Mouse (Mus musculus): ENCODE measurements at regions not wholly inside any gene's neighbourhood (a gene's known extent, or its start where the extent isn't known, plus 50 kb on each side); places are given as distances from the start of the nearest gene placed in this dataset.

GRCm38 (mm10) chr2:75559920-75560319, 99.1 kb upstream of the Hnrnpa3 start:
- no peak for ATAC-seq
- Histone ChIP-seq H3K4me2 (ENCODE audit: low read length) (no peak overlapping the region), H3K4me3 (replicated peaks; ENCODE audit: low read length) (no peak overlapping the region), H3K9me3 (ENCODE audit: control insufficient read depth, low read length) (no peaks in the 10 kb centered on the region), H3K27ac (ENCODE audit: low read length) (no peak overlapping the region), H3K4me1 (replicated peaks; ENCODE audit: control insufficient read depth, insufficient read depth, low read length) (0 out of 2 replicates have a peak, but pooled peaks cover 3% of the 10 kb centered on the region), H3K9ac (replicated peaks; ENCODE audit: low read depth, low read length) (no peak overlapping the region), H3K27me3 (replicated peaks; ENCODE audit: control insufficient read depth, insufficient read depth, low read length) (no peaks in the 10 kb centered on the region), H3K36me3 (ENCODE audit: control insufficient read depth, insufficient read depth) (no peaks in the 10 kb centered on the region)
- WGBS = 43% methylated on average over 6 of the region's 6 CpGs

- H3K4me2 ChIP-seq (ENCODE audit: low read length) = no peak overlapping the region
- H3K4me3 ChIP-seq (replicated peaks; ENCODE audit: low read length) = no peak overlapping the region
- H3K36me3 ChIP-seq (ENCODE audit: control insufficient read depth, insufficient read depth) = no peaks in the 10 kb centered on the region
- no peaks in the 10 kb centered on the region for H3K27me3 ChIP-seq (replicated peaks; ENCODE audit: control insufficient read depth, insufficient read depth, low read length)
- no peaks in the 10 kb centered on the region for H3K9me3 ChIP-seq (ENCODE audit: control insufficient read depth, low read length)
- no peak for ATAC-seq
- H3K27ac ChIP-seq (ENCODE audit: low read length) = no peak overlapping the region
- H3K9ac ChIP-seq (replicated peaks; ENCODE audit: low read depth, low read length) = no peak overlapping the region
- WGBS = 77% methylated on average over 9 of the region's 9 CpGs
- H3K4me1 ChIP-seq (replicated peaks; ENCODE audit: control insufficient read depth, insufficient read depth, low read length) = 0 out of 2 replicates have a peak, but pooled peaks cover 3% of the 10 kb centered on the region
These were observed 95.7 kb upstream of the Hnrnpa3 start for GRCm38 (mm10) chr2:75563253-75563913.

GRCm38 (mm10) chr2:75564809-75565208, 94.3 kb upstream of the Hnrnpa3 start:
- no peaks in the 10 kb centered on the region for H3K27me3 ChIP-seq (replicated peaks; ENCODE audit: control insufficient read depth, insufficient read depth, low read length)
- H3K36me3 ChIP-seq (ENCODE audit: control insufficient read depth, insufficient read depth) = no peaks in the 10 kb centered on the region
- H3K9ac ChIP-seq (replicated peaks; ENCODE audit: low read depth, low read length) = no peak overlapping the region
- 22% methylated on average over 5 of the region's 5 CpGs for WGBS
- H3K27ac ChIP-seq (ENCODE audit: low read length) = no peak overlapping the region
- H3K4me3 ChIP-seq (replicated peaks; ENCODE audit: low read length) = no peak overlapping the region
- no peak overlapping the region for H3K4me2 ChIP-seq (ENCODE audit: low read length)
- no peaks in the 10 kb centered on the region for H3K9me3 ChIP-seq (ENCODE audit: control insufficient read depth, low read length)
- 0 out of 2 replicates have a peak, but pooled peaks cover 2% of the 10 kb centered on the region for H3K4me1 ChIP-seq (replicated peaks; ENCODE audit: control insufficient read depth, insufficient read depth, low read length)
- ATAC-seq = no peak

- no peak for ATAC-seq
- H3K9ac ChIP-seq (replicated peaks; ENCODE audit: low read depth, low read length) = no peak overlapping the region
- WGBS = 91% methylated on average over 4 of the region's 4 CpGs
These were observed 91.9 kb upstream of the Hnrnpa3 start for GRCm38 (mm10) chr2:75567131-75567530.

GRCm38 (mm10) chr2:75569756-75570155, 89.3 kb upstream of the Hnrnpa3 start:
- no peak for ATAC-seq
- H3K4me1 ChIP-seq (replicated peaks; ENCODE audit: control insufficient read depth, insufficient read depth, low read length) = no peaks in the 10 kb centered on the region
- no peak overlapping the region for H3K4me2 ChIP-seq (ENCODE audit: low read length)
- 90% methylated on average over 6 of the region's 6 CpGs for whole genome bisulfite sequencing
- no peak overlapping the region for H3K4me3 ChIP-seq (replicated peaks; ENCODE audit: low read length)
- H3K27me3 ChIP-seq (replicated peaks; ENCODE audit: control insufficient read depth, insufficient read depth, low read length) = no peaks in the 10 kb centered on the region
- no peaks in the 10 kb centered on the region for H3K36me3 ChIP-seq (ENCODE audit: control insufficient read depth, insufficient read depth)
- H3K9ac ChIP-seq (replicated peaks; ENCODE audit: low read depth, low read length) = no peak overlapping the region
- H3K27ac ChIP-seq (ENCODE audit: low read length) = no peak overlapping the region
- no peaks in the 10 kb centered on the region for H3K9me3 ChIP-seq (ENCODE audit: control insufficient read depth, low read length)

More at GRCm38 (mm10) chr2:75567131-75567530, 91.9 kb upstream of the Hnrnpa3 start:
- no peak overlapping the region for H3K4me2 ChIP-seq (ENCODE audit: low read length)
- H3K36me3 ChIP-seq (ENCODE audit: control insufficient read depth, insufficient read depth) = no peaks in the 10 kb centered on the region
- H3K4me3 ChIP-seq (replicated peaks; ENCODE audit: low read length) = no peak overlapping the region
- H3K4me1 ChIP-seq (replicated peaks; ENCODE audit: control insufficient read depth, insufficient read depth, low read length) = no peaks in the 10 kb centered on the region
- no peaks in the 10 kb centered on the region for H3K9me3 ChIP-seq (ENCODE audit: control insufficient read depth, low read length)
- H3K27ac ChIP-seq (ENCODE audit: low read length) = no peak overlapping the region
- H3K27me3 ChIP-seq (replicated peaks; ENCODE audit: control insufficient read depth, insufficient read depth, low read length) = no peaks in the 10 kb centered on the region

- H3K36me3 ChIP-seq (ENCODE audit: control insufficient read depth, insufficient read depth) = no peaks in the 10 kb centered on the region
- no peak overlapping the region for H3K9ac ChIP-seq (replicated peaks; ENCODE audit: low read depth, low read length)
- H3K27ac ChIP-seq (ENCODE audit: low read length) = no peak overlapping the region
- H3K4me2 ChIP-seq (ENCODE audit: low read length) = no peak overlapping the region
- no peaks in the 10 kb centered on the region for H3K27me3 ChIP-seq (replicated peaks; ENCODE audit: control insufficient read depth, insufficient read depth, low read length)
- H3K4me1 ChIP-seq (replicated peaks; ENCODE audit: control insufficient read depth, insufficient read depth, low read length) = no peaks in the 10 kb centered on the region
- H3K4me3 ChIP-seq (replicated peaks; ENCODE audit: low read length) = no peak overlapping the region
- 72% methylated on average over 2 of the region's 2 CpGs for WGBS
- no peak for ATAC-seq
- H3K9me3 ChIP-seq (ENCODE audit: control insufficient read depth, low read length) = no peaks in the 10 kb centered on the region
These were observed 88.8 kb upstream of the Hnrnpa3 start for GRCm38 (mm10) chr2:75570246-75570645.

GRCm38 (mm10) chr2:75584975-75585374, 74.1 kb upstream of the Hnrnpa3 start:
- ATAC-seq = peak; percentile 59; the same call in 1 of the 2 replicates
- peak overlapping the region; percentile 30 for H3K4me3 ChIP-seq (replicated peaks; ENCODE audit: low read length)
- peak overlapping the region; percentile 52 for H3K4me2 ChIP-seq (ENCODE audit: low read length)
- H3K9me3 ChIP-seq (ENCODE audit: control insufficient read depth, low read length) = no peaks in the 10 kb centered on the region
- no peaks in the 10 kb centered on the region for H3K36me3 ChIP-seq (ENCODE audit: control insufficient read depth, insufficient read depth)
- H3K9ac ChIP-seq (replicated peaks; ENCODE audit: low read depth, low read length) = peak overlapping the region; percentile 14; the same call in 1 of the 2 replicates
- H3K4me1 ChIP-seq (replicated peaks; ENCODE audit: control insufficient read depth, insufficient read depth, low read length) = peaks cover 11% of the 10 kb centered on the region
- no peak overlapping the region for H3K27ac ChIP-seq (ENCODE audit: low read length)
- WGBS = under 1% methylated on average over 16 of the region's 16 CpGs
- no peaks in the 10 kb centered on the region for H3K27me3 ChIP-seq (replicated peaks; ENCODE audit: control insufficient read depth, insufficient read depth, low read length)

- no peak overlapping the region for H3K9ac ChIP-seq (replicated peaks; ENCODE audit: low read depth, low read length)
- no peak overlapping the region for H3K4me3 ChIP-seq (replicated peaks; ENCODE audit: low read length)
- 2% methylated on average over 6 of the region's 6 CpGs for whole genome bisulfite sequencing
- H3K9me3 ChIP-seq (ENCODE audit: control insufficient read depth, low read length) = no peaks in the 10 kb centered on the region
- H3K27me3 ChIP-seq (replicated peaks; ENCODE audit: control insufficient read depth, insufficient read depth, low read length) = 0 out of 2 replicates have a peak, but pooled peaks cover 2% of the 10 kb centered on the region
- peaks cover 13% of the 10 kb centered on the region for H3K4me1 ChIP-seq (replicated peaks; ENCODE audit: control insufficient read depth, insufficient read depth, low read length)
- 0 out of 2 replicates have a peak, but pooled peaks have one; percentile 24 for ATAC-seq
- H3K36me3 ChIP-seq (ENCODE audit: control insufficient read depth, insufficient read depth) = no peaks in the 10 kb centered on the region
- no peak overlapping the region for H3K4me2 ChIP-seq (ENCODE audit: low read length)
- no peak overlapping the region for H3K27ac ChIP-seq (ENCODE audit: low read length)
These were observed 70.5 kb upstream of the Hnrnpa3 start for GRCm38 (mm10) chr2:75588572-75588971.

- Histone ChIP-seq H3K27ac (ENCODE audit: low read length) (no peak overlapping the region), H3K4me1 (replicated peaks; ENCODE audit: control insufficient read depth, insufficient read depth, low read length) (peaks cover 13% of the 10 kb centered on the region), H3K9me3 (ENCODE audit: control insufficient read depth, low read length) (no peaks in the 10 kb centered on the region), H3K36me3 (ENCODE audit: control insufficient read depth, insufficient read depth) (no peaks in the 10 kb centered on the region), H3K4me3 (replicated peaks; ENCODE audit: low read length) (peak overlapping the region; percentile 26), H3K27me3 (replicated peaks; ENCODE audit: control insufficient read depth, insufficient read depth, low read length) (0 out of 2 replicates have a peak, but pooled peaks cover 2% of the 10 kb centered on the region), H3K9ac (replicated peaks; ENCODE audit: low read depth, low read length) (peak overlapping the region; percentile 29; the same call in 1 of the 2 replicates), H3K4me2 (ENCODE audit: low read length) (peak overlapping the region; percentile 50)
- WGBS = 4% methylated on average over 19 of the region's 19 CpGs
- ATAC-seq = peak; percentile 78
These were observed 69.6 kb upstream of the Hnrnpa3 start for GRCm38 (mm10) chr2:75589452-75589851.
